Mouse (Mus musculus): ENCODE data around the gene 4930583I09Rik. TPM values are rescaled to one million over a fixed set of nuclear protein-coding genes. Genes with fewer than 3 reads are reported as not detected.

The 4930583I09Rik gene
- total RNA-seq (2021), result not detected

- intact Hi-C loops (cut with DNase I), result no loop called here
Measured at GRCm38 (mm10) chr17:64835928-64836327, at the start of gene 4930583I09Rik. Gene 4930583I09Rik, minus strand, starts transcription at chr17:64836071.

GRCm38 (mm10) chr17:64876111-64876510 is 40.2 kb upstream of the 4930583I09Rik start:
- DNase-seq (ENCODE audit: low spot score in 2 of 2), result no peak
- intact Hi-C loops (cut with DNase I), result no loop called here

More at GRCm38 (mm10) chr17:64835928-64836327, at the start of gene 4930583I09Rik:
- no peak for DNase-seq (ENCODE audit: low spot score in 2 of 2)

- no peak for DNase-seq (ENCODE audit: low spot score in 2 of 2)
- intact Hi-C loops (cut with DNase I), result no loop called here
Measured at GRCm38 (mm10) chr17:64873651-64874072, 37.8 kb upstream of the 4930583I09Rik start.

GRCm38 (mm10) chr17:64863817-64864216 is 27.9 kb upstream of the 4930583I09Rik start:
- no peak for DNase-seq (ENCODE audit: low spot score in 2 of 2)
- intact Hi-C loops (cut with DNase I), result no loop called here

- intact Hi-C loops (cut with DNase I), result no loop called here
Measured at GRCm38 (mm10) chr17:64860963-64861362, 25.1 kb upstream of the 4930583I09Rik start.

GRCm38 (mm10) chr17:64858848-64859247 is 23.0 kb upstream of the 4930583I09Rik start:
- no peak for DNase-seq (ENCODE audit: low spot score in 2 of 2)
- intact Hi-C loops (cut with DNase I), result no loop called here

More at GRCm38 (mm10) chr17:64860963-64861362, 25.1 kb upstream of the 4930583I09Rik start:
- no peak for DNase-seq (ENCODE audit: low spot score in 2 of 2)

- DNase-seq (ENCODE audit: low spot score in 2 of 2), result no peak
- intact Hi-C loops (cut with DNase I), result no loop called here
Measured at GRCm38 (mm10) chr17:64848031-64848430, 12.2 kb upstream of the 4930583I09Rik start.

- intact Hi-C loops (cut with DNase I), result no loop called here
- DNase-seq (ENCODE audit: low spot score in 2 of 2), result no peak
Measured at GRCm38 (mm10) chr17:64846654-64847053, 10.8 kb upstream of the 4930583I09Rik start.

GRCm38 (mm10) chr17:64836892-64837291 is 1.0 kb upstream of the 4930583I09Rik start:
- intact Hi-C loops (cut with DNase I), result no loop called here
- no peak for DNase-seq (ENCODE audit: low spot score in 2 of 2)

- intact Hi-C loops (cut with DNase I), result no loop called here
- no peak for DNase-seq (ENCODE audit: low spot score in 2 of 2)
Measured at GRCm38 (mm10) chr17:64836352-64836751, 481 bp upstream of the 4930583I09Rik start.

GRCm38 (mm10) chr17:64833906-64834490 is 1.9 kb downstream of the 4930583I09Rik start:
- intact Hi-C loops (cut with DNase I), result no loop called here
- no peak for DNase-seq (ENCODE audit: low spot score in 2 of 2)

- intact Hi-C loops (cut with DNase I), result no loop called here
- DNase-seq (ENCODE audit: low spot score in 2 of 2), result no peak
Measured at GRCm38 (mm10) chr17:64833071-64833470, 2.8 kb downstream of the 4930583I09Rik start.

- intact Hi-C loops (cut with DNase I), result no loop called here
- no peak for DNase-seq (ENCODE audit: low spot score in 2 of 2)
Measured at GRCm38 (mm10) chr17:64827482-64827881, 8.4 kb downstream of the 4930583I09Rik start.

- intact Hi-C loops (cut with DNase I), result no loop called here
- no peak for DNase-seq (ENCODE audit: low spot score in 2 of 2)
Measured at GRCm38 (mm10) chr17:64826843-64827242, 9.0 kb downstream of the 4930583I09Rik start.

- DNase-seq (ENCODE audit: low spot score in 2 of 2), result no peak
- intact Hi-C loops (cut with DNase I), result no loop called here
Measured at GRCm38 (mm10) chr17:64822561-64822960, 13.3 kb downstream of the 4930583I09Rik start.

- no peak for DNase-seq (ENCODE audit: low spot score in 2 of 2)
- intact Hi-C loops (cut with DNase I), result no loop called here
Measured at GRCm38 (mm10) chr17:64820841-64821593, 14.9 kb downstream of the 4930583I09Rik start.

- no peak for DNase-seq (ENCODE audit: low spot score in 2 of 2)
- intact Hi-C loops (cut with DNase I), result no loop called here
Measured at GRCm38 (mm10) chr17:64816298-64816697, 19.6 kb downstream of the 4930583I09Rik start.

- no peak for DNase-seq (ENCODE audit: low spot score in 2 of 2)
- intact Hi-C loops (cut with DNase I), result no loop called here
Measured at GRCm38 (mm10) chr17:64815806-64816205, 20.1 kb downstream of the 4930583I09Rik start.

GRCm38 (mm10) chr17:64813568-64813967 is 22.3 kb downstream of the 4930583I09Rik start:
- no peak for DNase-seq (ENCODE audit: low spot score in 2 of 2)
- intact Hi-C loops (cut with DNase I), result no loop called here

GRCm38 (mm10) chr17:64806035-64806589 is 29.8 kb downstream of the 4930583I09Rik start:
- intact Hi-C loops (cut with DNase I), result no loop called here
- DNase-seq (ENCODE audit: low spot score in 2 of 2), result no peak
